Mouse (Mus musculus) cerebellum, postnatal 25 days (tissue): ENCODE data around the gene Arhgap23.

ENCODE experiments used
- DNase-seq, 2 experiments: peaks; one replicate each; pipeline ENCODE4 v3.0.0; 2021; ENCODE audit warnings: mixed read lengths in 2 of 2

Arhgap23 gene

GRCm38 (mm10) chr11:97508198-97508597 is 92.9 kb downstream of the Arhgap23 start:
- DNase-seq: no peak

- DNase-seq: peak in 1 of 2 experiments; percentile 7
Observed at GRCm38 (mm10) chr11:97509058-97509457, 93.7 kb downstream of the Arhgap23 start.

GRCm38 (mm10) chr11:97509715-97510485 is 94.6 kb downstream of the Arhgap23 start:
- DNase-seq: peak; percentile 30 to 34

- peak; percentile 88 to 90 for DNase-seq
Observed at GRCm38 (mm10) chr11:97510966-97511660, 95.8 kb downstream of the Arhgap23 start.

GRCm38 (mm10) chr11:97511661-97512369 is 96.5 kb downstream of the Arhgap23 start:
- DNase-seq: peak; percentile 59 to 61

GRCm38 (mm10) chr11:97512511-97512910 is 97.2 kb downstream of the Arhgap23 start:
- DNase-seq: peak in 1 of 2 experiments; percentile 43

GRCm38 (mm10) chr11:97513066-97513465 is 97.7 kb downstream of the Arhgap23 start:
- DNase-seq: peak in 1 of 2 experiments; percentile 42

- no peak for DNase-seq
Observed at GRCm38 (mm10) chr11:97520541-97520940, 105.2 kb downstream of the Arhgap23 start.

GRCm38 (mm10) chr11:97521741-97522474 is 106.6 kb downstream of the Arhgap23 start:
- DNase-seq: peak in 1 of 2 experiments; percentile 60

- no peak for DNase-seq
Observed at GRCm38 (mm10) chr11:97523107-97523506, 107.8 kb downstream of the Arhgap23 start.

- peak; percentile 71 to 75 for DNase-seq
Observed at GRCm38 (mm10) chr11:97523827-97524261, 108.5 kb downstream of the Arhgap23 start.

GRCm38 (mm10) chr11:97524306-97524705 is 109.0 kb downstream of the Arhgap23 start:
- peak in 1 of 2 experiments; percentile 45 for DNase-seq

GRCm38 (mm10) chr11:97525313-97525712 is 110.0 kb downstream of the Arhgap23 start:
- DNase-seq: peak in 1 of 2 experiments; percentile 53

GRCm38 (mm10) chr11:97528282-97528808 is 113.0 kb downstream of the Arhgap23 start:
- DNase-seq: no peak

GRCm38 (mm10) chr11:97530069-97530468 is 114.7 kb downstream of the Arhgap23 start:
- DNase-seq: no peak

GRCm38 (mm10) chr11:97530961-97531360 is 115.6 kb downstream of the Arhgap23 start:
- DNase-seq: peak in 1 of 2 experiments; percentile 59

- DNase-seq: peak; percentile 97 to 98
Observed at GRCm38 (mm10) chr11:97531381-97532260, 116.3 kb downstream of the Arhgap23 start.

GRCm38 (mm10) chr11:97532354-97532753 is 117.0 kb downstream of the Arhgap23 start:
- peak; percentile 69 to 76 for DNase-seq

GRCm38 (mm10) chr11:97532950-97533582 is 117.7 kb downstream of the Arhgap23 start:
- peak; percentile 73 to 82 for DNase-seq

GRCm38 (mm10) chr11:97533653-97534052 is 118.3 kb downstream of the Arhgap23 start:
- peak in 1 of 2 experiments; percentile 39 for DNase-seq
